Mouse (Mus musculus) bone marrow, adult 2 months (tissue): ENCODE measurements around the gene Efna5. TPM values are rescaled to one million over a fixed set of nuclear protein-coding genes. Genes with fewer than 3 reads are reported as not detected.

Source experiments
- H3K27ac ChIP-seq: fragments of 200-500 bp; 2 replicates; pipeline ENCODE4 v1.5.1; 2012; ENCODE audit warnings: low read depth, mild to moderate bottlenecking, control low read depth, inconsistent platforms, low read length; ENCODE audit not compliant: control insufficient read depth, poor library complexity, insufficient read depth
- H3K4me1 ChIP-seq: fragments of 200-500 bp; 2 replicates; pipeline ENCODE4 v1.6.1; 2011; ENCODE audit warnings: low read length; ENCODE audit not compliant: control insufficient read depth, insufficient read depth
- H3K4me3 ChIP-seq: fragments of 200-500 bp; replicated peaks from 2 replicates; pipeline ENCODE3; 2011; ENCODE audit warnings: mild to moderate bottlenecking, low read depth, low read length, control low read depth; ENCODE audit not compliant: control insufficient read depth
- CTCF ChIP-seq: fragments of 200-500 bp; IDR thresholded peaks from 2 replicates; pipeline ENCODE4 v1.5.1; 2011; ENCODE audit warnings: low read length, control low read depth; ENCODE audit not compliant: control insufficient read depth, insufficient read depth
- POLR2A ChIP-seq: fragments of 200-500 bp; IDR thresholded peaks from 2 replicates; pipeline ENCODE4 v1.6.1; 2011; ENCODE audit warnings: low read depth, mild to moderate bottlenecking, control low read depth, low read length, borderline replicate concordance; ENCODE audit not compliant: control insufficient read depth
- WGBS: fragments of 180-500 bp; shearing (Covaris S2); methylation state at CpG from one replicate; pipeline ENCODE4 v1.1.7; 2018; 5-methylcytosine and 5-hydroxymethylcytosine counted together
- polyA plus RNA-seq: library from polyadenylated mRNA; stranded (reverse); fragments of >200 nt; gene quantifications from 2 replicates; pipeline ENCODE4 v1.2.4, GENCODE M21; 2011; ENCODE audit warnings: low replicate concordance; ENCODE audit not compliant: missing spikeins, insufficient read depth, insufficient read length

Gene Efna5
- polyA plus RNA-seq, 1 experiment: 2.1 TPM

DNA sequence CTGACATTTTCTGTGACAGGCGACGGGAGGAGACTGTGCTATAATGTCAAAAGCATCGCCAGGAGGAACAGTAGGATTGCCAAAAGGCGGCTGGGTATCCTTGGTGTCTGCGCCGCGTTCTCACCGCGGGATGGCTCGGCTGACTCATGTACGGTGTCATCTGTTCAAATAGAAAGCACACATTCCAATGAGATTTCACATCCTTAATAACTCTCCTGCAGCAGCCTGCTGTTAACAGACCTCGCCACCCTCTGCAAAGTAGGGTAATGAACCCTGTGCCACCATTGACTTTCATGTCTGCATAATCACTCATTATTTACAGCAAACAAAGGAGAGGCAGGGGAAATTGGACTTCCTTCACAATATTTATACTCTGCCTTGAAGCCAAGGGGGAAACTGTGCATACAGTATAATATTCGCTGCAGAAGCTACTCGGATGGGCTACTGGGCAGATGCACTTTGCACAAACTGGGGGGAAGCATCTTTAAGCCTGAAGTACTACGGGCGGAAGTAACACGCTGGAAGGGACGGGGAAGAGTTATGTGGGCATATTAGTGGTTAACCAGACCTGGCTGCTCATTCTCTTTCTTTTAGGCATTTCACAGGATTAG lies 273.7 kb downstream of the Efna5 start:
- WGBS: 76% methylated on average over 18 of the region's 18 CpGs
- TF ChIP-seq POLR2A: no peak
- no peak for TF ChIP-seq CTCF
- no peaks in the 10 kb centered on the region for H3K4me1 ChIP-seq
- no peak overlapping the region for H3K4me3 ChIP-seq
- H3K27ac ChIP-seq: no peak overlapping the region

DNA sequence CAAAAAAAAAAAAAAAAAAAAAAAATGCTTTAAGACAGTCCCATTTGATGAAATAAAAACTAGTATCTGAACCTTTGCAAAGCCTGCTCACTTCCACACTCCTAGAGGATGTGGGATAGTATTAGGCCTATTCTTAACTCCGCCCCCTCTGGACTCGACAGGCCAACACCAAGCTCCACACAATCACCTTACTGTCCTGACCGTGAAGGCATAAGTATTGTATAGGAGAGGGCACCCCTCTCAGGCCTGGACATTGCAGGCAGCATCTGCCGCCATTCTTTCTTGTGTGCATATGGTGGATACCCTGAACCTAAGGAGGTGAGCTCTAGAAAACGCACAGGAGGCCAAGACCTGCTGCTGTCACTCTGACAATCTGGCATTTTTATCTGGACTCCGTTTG lies 274.4 kb downstream of the Efna5 start:
- TF ChIP-seq CTCF (no peak), POLR2A (no peak)
- H3K4me3 ChIP-seq: no peak overlapping the region
- WGBS: 74% methylated on average over 6 of the region's 6 CpGs
- H3K4me1 ChIP-seq: no peaks in the 10 kb centered on the region
- H3K27ac ChIP-seq: no peak overlapping the region

DNA sequence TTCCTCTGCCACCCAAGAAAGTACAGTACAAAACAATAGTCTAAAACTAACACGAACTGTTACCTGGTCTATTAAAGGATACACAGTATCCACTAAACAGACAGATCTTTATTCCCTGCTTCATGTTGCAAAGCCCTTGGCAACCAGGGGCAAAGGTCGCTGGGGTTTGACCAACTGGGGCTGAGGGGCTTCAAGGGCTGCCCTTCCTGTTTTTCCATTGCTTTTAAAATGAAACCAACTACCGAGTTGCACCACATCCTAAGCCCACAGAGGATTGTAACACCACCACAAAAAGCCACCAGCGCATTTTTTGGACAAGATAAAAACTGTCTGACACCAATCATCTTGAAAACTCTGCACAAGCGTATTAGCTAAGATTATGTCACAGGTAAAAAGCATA lies 276.8 kb downstream of the Efna5 start:
- TF ChIP-seq POLR2A (no peak), CTCF (no peak)
- 8% methylated on average over 5 of the region's 5 CpGs for WGBS
- no peak overlapping the region for H3K4me3 ChIP-seq

DNA sequence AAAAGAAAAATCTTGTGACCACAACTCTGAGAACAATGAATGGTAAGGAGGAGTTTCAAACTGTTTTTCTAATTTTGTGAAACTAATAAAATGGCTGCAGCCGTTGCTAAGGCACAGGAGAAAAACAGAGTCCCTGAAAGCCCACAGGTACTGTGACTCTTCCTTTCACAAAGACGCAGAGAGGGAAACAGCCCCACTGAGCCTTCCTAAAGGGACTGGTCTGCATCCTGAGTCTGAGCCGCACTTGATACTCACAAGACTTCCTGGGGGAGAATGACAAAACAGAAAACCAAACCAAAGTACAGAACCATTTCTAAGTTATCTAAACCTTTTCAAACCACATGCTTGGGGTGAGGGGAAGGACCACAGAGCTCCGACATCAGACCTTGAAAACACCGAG lies 277.5 kb downstream of the Efna5 start:
- 5% methylated on average over 5 of the region's 5 CpGs for WGBS
- no peak for TF ChIP-seq POLR2A
- no peak for TF ChIP-seq CTCF
- Histone ChIP-seq H3K4me1 (no peaks in the 10 kb centered on the region), H3K27ac (no peak overlapping the region), H3K4me3 (no peak overlapping the region)

More for the DNA sequence above, 276.8 kb downstream of the Efna5 start:
- Histone ChIP-seq H3K4me1 (no peaks in the 10 kb centered on the region), H3K27ac (no peak overlapping the region)

DNA sequence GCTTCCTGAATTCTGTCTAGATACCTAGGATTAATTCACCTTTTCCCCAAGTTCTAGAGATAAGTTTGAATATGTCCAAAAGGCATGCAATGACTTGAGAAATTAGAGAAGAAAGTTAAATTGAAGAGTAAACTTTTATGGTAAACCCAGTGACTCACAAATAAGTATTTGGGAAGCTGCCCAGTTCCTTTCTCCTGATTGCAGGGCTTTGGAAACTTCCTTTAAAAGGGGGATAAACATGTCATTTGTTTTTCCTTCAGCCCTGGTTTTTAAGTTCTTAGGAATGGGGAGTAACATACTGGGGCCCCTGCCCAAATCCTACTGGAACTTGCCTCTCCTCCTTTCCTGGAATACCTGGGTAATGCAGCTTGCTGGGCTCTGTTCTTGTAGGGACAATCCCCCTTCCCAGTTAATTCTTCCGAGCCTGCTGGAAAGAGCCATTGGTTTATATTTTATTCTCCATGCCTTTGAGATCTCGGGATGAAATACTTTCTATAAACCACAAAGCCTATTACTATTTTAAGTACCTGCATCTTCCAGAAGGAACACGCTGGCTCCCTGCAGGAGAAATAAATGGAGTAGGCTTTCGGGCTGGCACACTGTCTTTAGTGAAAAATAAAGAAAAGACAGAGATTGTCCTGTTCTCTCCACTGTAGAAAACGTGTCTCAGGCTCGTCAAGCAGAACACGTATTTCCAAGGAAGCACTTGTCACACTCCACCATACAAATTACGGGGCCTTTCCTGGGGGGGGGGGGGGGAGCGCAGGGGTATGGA lies 282.2 kb downstream of the Efna5 start:
- Histone ChIP-seq H3K4me3 (no peak overlapping the region), H3K4me1 (no peaks in the 10 kb centered on the region), H3K27ac (no peak overlapping the region)
- TF ChIP-seq CTCF (no peak), POLR2A (no peak)
- 72% methylated on average over 9 of the region's 9 CpGs for WGBS

DNA sequence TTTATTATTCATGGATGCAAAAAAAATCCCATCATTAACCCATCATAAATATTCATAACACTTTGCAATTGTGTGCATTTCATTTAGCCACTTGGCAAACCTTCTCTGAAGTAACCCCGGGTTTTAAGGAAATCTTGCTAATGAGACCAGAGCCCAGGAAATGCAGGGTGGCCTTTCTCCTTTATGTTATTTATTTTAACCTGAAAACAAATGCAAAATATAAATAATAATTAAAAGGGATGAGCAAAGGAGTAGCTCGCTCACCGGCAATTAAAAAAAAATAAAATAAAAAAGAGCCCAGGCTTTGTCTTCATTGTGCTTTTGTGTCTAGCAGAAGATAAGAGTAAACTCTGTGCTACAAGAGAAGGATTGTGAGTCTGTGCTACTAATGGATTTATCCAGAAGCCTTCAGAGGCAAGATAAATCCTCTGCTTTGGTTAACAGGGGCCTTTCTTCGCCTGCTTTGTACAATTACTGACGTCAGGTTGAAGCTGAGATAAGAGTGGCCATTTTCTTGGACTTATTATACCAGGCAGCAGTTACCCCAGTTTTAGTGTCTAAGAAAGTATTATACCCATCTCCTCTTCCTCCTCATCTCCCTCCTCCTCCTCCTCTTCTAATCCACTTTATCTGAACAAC lies 288.6 kb downstream of the Efna5 start:
- Histone ChIP-seq H3K27ac (no peak overlapping the region), H3K4me1 (no peaks in the 10 kb centered on the region), H3K4me3 (no peak overlapping the region)
- 74% methylated on average over 5 of the region's 5 CpGs for WGBS
- TF ChIP-seq POLR2A (no peak), CTCF (no peak)

DNA sequence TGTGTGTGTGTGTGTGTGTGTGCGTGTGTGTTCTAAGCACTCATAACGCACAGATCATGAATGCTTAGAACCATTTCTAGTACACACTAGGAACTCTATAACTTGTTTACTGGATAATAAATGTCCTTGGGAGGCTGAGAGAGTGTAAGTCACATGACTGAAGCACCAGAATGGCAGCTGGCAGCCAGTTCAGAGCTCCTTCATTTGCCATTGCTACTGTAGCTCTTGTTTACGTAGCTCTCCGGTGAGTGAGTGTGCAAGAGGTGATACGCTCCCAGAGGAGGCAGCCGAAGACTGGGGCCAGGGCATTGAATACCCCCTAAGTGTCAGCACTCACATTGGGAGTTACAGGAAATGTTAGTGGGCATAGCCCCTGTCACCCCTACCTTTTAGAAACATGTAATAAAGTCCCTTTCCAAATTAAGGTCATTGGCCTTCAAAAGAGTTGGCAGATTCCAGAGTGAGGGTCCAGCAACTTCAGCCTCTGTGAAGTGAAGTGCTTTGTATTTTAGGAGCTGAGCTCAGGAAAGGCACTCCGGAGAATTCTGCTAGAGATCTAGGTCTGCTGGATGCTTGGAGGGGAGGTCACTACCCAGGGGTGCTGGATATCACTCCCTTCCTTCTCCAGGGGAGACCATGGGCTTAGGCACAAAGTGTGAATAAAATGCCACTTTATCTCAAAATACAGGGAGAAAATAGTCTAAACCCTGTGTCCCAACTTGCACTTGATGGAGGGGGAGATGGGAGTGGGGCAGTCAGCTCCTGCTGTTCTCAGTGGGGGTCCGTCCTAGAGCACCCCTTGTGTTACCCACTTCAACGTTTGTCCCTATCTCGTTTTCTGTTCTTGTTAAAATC lies 289.3 kb downstream of the Efna5 start:
- WGBS: 82% methylated on average over 10 of the region's 10 CpGs
- TF ChIP-seq POLR2A: no peak
- TF ChIP-seq CTCF: no peak
- Histone ChIP-seq H3K4me1 (no peaks in the 10 kb centered on the region), H3K27ac (no peak overlapping the region), H3K4me3 (no peak overlapping the region)
